Comparison of ENCODE assay signal across 22 mouse cellular contexts in genomic region chr13:71135940-71136632, GRCm38 (mm10).
DNase-seq lines count a peak whose midpoint lies in the region; ATAC-seq lines count a peak whose summit lies in the region.
"Had no signal": no experiment of that assay in that cellular context is flagged by ENCODE, and none has a peak within 500 bp of the region (broad histone marks: within the 10 kb centered on the region; RNA-seq: fewer than 3 reads in every experiment).

No protein-coding gene starts in this region.

- ATAC-seq in hindbrain, embryonic 11.5 days (ENCODE audit: low FRiP score): peak; percentile 81
- no peak for ATAC-seq in hindbrain, embryonic 14.5 days (ENCODE audit: low FRiP score)
- ATAC-seq in hindbrain, embryonic 13.5 days (ENCODE audit: low FRiP score): 0 out of 2 replicates have a peak, but pooled peaks have one; percentile 13
- peak; percentile 74 for ATAC-seq in midbrain, embryonic 13.5 days
- no peak for ATAC-seq in megakaryocyte, adult 5-6 weeks (ENCODE audit: poor library complexity, severe bottlenecking)
- ATAC-seq in megakaryocyte progenitor cell, adult 5-6 weeks (replicated peaks; ENCODE audit: poor library complexity): no peak
- ATAC-seq: forebrain, embryonic 15.5 days had no signal

- no peaks in the 10 kb centered on the region for H3K9me3 ChIP-seq in hindbrain, embryonic 11.5 days (ENCODE audit: control insufficient read depth, low read length)
- H3K9me3 ChIP-seq in hindbrain, embryonic 14.5 days (ENCODE audit: control insufficient read depth, low read length): no peaks in the 10 kb centered on the region
- no peaks in the 10 kb centered on the region for H3K9me3 ChIP-seq in hindbrain, embryonic 13.5 days
- H3K9me3 ChIP-seq in midbrain, embryonic 13.5 days: no peaks in the 10 kb centered on the region
- H3K9me3 ChIP-seq: forebrain, embryonic 15.5 days; heart, embryonic 10.5 days had no signal

- H3K4me2 ChIP-seq in hindbrain, embryonic 11.5 days (replicated peaks; ENCODE audit: low read depth, low read length): no peak overlapping the region
- H3K4me2 ChIP-seq in hindbrain, embryonic 14.5 days (replicated peaks): no peak overlapping the region
- no peak overlapping the region for H3K4me2 ChIP-seq in hindbrain, embryonic 13.5 days
- no peak overlapping the region for H3K4me2 ChIP-seq in midbrain, embryonic 13.5 days (replicated peaks)
- H3K4me2 ChIP-seq: forebrain, embryonic 15.5 days had no signal

- H3K4me1 ChIP-seq in hindbrain, embryonic 11.5 days (replicated peaks; ENCODE audit: control insufficient read depth, insufficient read depth, low read length): 0 out of 2 replicates have a peak, but pooled peaks cover 3% of the 10 kb centered on the region
- H3K4me1 ChIP-seq in hindbrain, embryonic 14.5 days (replicated peaks; ENCODE audit: control insufficient read depth, insufficient read depth, low read length): peaks cover 16% of the 10 kb centered on the region
- peaks cover 21% of the 10 kb centered on the region for H3K4me1 ChIP-seq in hindbrain, embryonic 13.5 days (replicated peaks)
- peaks cover 25% of the 10 kb centered on the region for H3K4me1 ChIP-seq in midbrain, embryonic 13.5 days (replicated peaks)
- H3K4me1 ChIP-seq: heart, embryonic 10.5 days had no signal

- H3K9ac ChIP-seq in hindbrain, embryonic 11.5 days (ENCODE audit: low read depth, low read length): no peak overlapping the region
- no peak overlapping the region for H3K9ac ChIP-seq in hindbrain, embryonic 14.5 days
- H3K9ac ChIP-seq in hindbrain, embryonic 13.5 days: no peak overlapping the region
- H3K9ac ChIP-seq in midbrain, embryonic 13.5 days (replicated peaks): no peak overlapping the region
- H3K9ac ChIP-seq: forebrain, embryonic 15.5 days had no signal

- peak overlapping the region; percentile 2; the same call in 1 of the 2 replicates for H3K27ac ChIP-seq in hindbrain, embryonic 11.5 days (ENCODE audit: low read depth, low read length)
- H3K27ac ChIP-seq in hindbrain, embryonic 14.5 days: no peak overlapping the region
- no peak overlapping the region for H3K27ac ChIP-seq in hindbrain, embryonic 13.5 days
- no peak overlapping the region for H3K27ac ChIP-seq in midbrain, embryonic 13.5 days
- H3K27ac ChIP-seq: forebrain, embryonic 15.5 days; heart, embryonic 10.5 days had no signal

- WGBS in hindbrain, embryonic 11.5 days: 59% methylated on average over 5 of the region's 5 CpGs
- 29% methylated on average over 5 of the region's 5 CpGs for WGBS in hindbrain, embryonic 14.5 days
- 33% methylated on average over 5 of the region's 5 CpGs for WGBS in hindbrain, embryonic 13.5 days
- 16% methylated on average over 5 of the region's 5 CpGs for WGBS in midbrain, embryonic 13.5 days

- H3K4me3 ChIP-seq in hindbrain, embryonic 11.5 days (ENCODE audit: low read depth, low read length): no peak overlapping the region
- no peak overlapping the region for H3K4me3 ChIP-seq in hindbrain, embryonic 14.5 days (replicated peaks; ENCODE audit: low read length)
- H3K4me3 ChIP-seq in hindbrain, embryonic 13.5 days: no peak overlapping the region
- no peak overlapping the region for H3K4me3 ChIP-seq in midbrain, embryonic 13.5 days (replicated peaks)
- H3K4me3 ChIP-seq: forebrain, embryonic 15.5 days; heart, embryonic 10.5 days had no signal

- no peaks in the 10 kb centered on the region for H3K36me3 ChIP-seq in hindbrain, embryonic 11.5 days (ENCODE audit: control insufficient read depth, insufficient read depth, low read length)
- H3K36me3 ChIP-seq in hindbrain, embryonic 14.5 days (replicated peaks; ENCODE audit: control insufficient read depth, insufficient read depth): no peaks in the 10 kb centered on the region
- H3K36me3 ChIP-seq in hindbrain, embryonic 13.5 days: no peaks in the 10 kb centered on the region
- no peaks in the 10 kb centered on the region for H3K36me3 ChIP-seq in midbrain, embryonic 13.5 days
- H3K36me3 ChIP-seq: forebrain, embryonic 15.5 days; heart, embryonic 10.5 days had no signal

- H3K27me3 ChIP-seq in hindbrain, embryonic 11.5 days (ENCODE audit: control insufficient read depth, insufficient read depth, low read length): no peaks in the 10 kb centered on the region
- no peaks in the 10 kb centered on the region for H3K27me3 ChIP-seq in hindbrain, embryonic 14.5 days (ENCODE audit: control insufficient read depth, insufficient read depth, low read length)
- peaks cover 5% of the 10 kb centered on the region for H3K27me3 ChIP-seq in hindbrain, embryonic 13.5 days
- H3K27me3 ChIP-seq in midbrain, embryonic 13.5 days: peaks cover 9% of the 10 kb centered on the region
- H3K27me3 ChIP-seq: forebrain, embryonic 15.5 days had no signal

- no peak for DNase-seq in hindbrain, embryonic 11.5 days (ENCODE audit: low spot score)
- DNase-seq in hindbrain, embryonic 14.5 days (ENCODE audit: low spot score): no peak
- DNase-seq in retina, embryonic 14.5 days (ENCODE audit: low spot score): peak; percentile 37
- DNase-seq: adrenal gland, postnatal 36 days; cerebellum, adult 11-12 months; cerebellum, postnatal 14 days; gastrocnemius, postnatal 10 days; heart, postnatal 4 days; kidney, adult 2 months; kidney, postnatal 14 days; left cerebral cortex, postnatal 4 days; liver; lung, postnatal 4 days; right cerebral cortex, postnatal 25 days; spleen, adult 18-20 months; thymus, postnatal 14 days had no signal

Comparison
In these comparisons a context has a peak if more than half of its experiments do, and no peak if none do; other contexts are left out.
1. ATAC-seq: peak in hindbrain, embryonic 11.5 days (single experiment), hindbrain, embryonic 13.5 days (single experiment) and midbrain, embryonic 13.5 days (single experiment); none in hindbrain, embryonic 14.5 days (single experiment), megakaryocyte, adult 5-6 weeks (single experiment) and megakaryocyte progenitor cell, adult 5-6 weeks (single experiment).